Mouse (Mus musculus) cortical plate, adult 2 months (tissue): ENCODE results near the gene Fem1a. TPM values are rescaled to one million over a fixed set of nuclear protein-coding genes. Genes with fewer than 3 reads are reported as not detected.
"Not testable (repeated sequence)": the region's sequence is repeated elsewhere in the genome, so short reads cannot be mapped to it uniquely, and the experiment has no call there.

Experiments
- H3K27ac ChIP-seq: fragments of 200-500 bp; 2 replicates; pipeline ENCODE4 v1.5.1; 2012; ENCODE audit warnings: low read length, control low read depth, inconsistent platforms; ENCODE audit not compliant: insufficient read depth
- H3K4me1 ChIP-seq: fragments of 200-500 bp; 2 replicates; pipeline ENCODE4 v1.6.1; 2011; ENCODE audit warnings: low read length; ENCODE audit not compliant: control insufficient read depth, insufficient read depth
- H3K4me3 ChIP-seq: fragments of 200-500 bp; 2 replicates; pipeline ENCODE4 v1.5.1; 2011; ENCODE audit warnings: mild to moderate bottlenecking, low read length, control low read depth; ENCODE audit not compliant: insufficient read depth
- CTCF ChIP-seq: fragments of 200-500 bp; IDR thresholded peaks from 2 replicates; pipeline ENCODE4 v1.5.1; 2011; ENCODE audit warnings: mild to moderate bottlenecking, control low read depth, low read length; ENCODE audit not compliant: insufficient read depth; ENCODE audit errors: extremely low read depth
- POLR2A ChIP-seq: fragments of 200-500 bp; IDR thresholded peaks from 2 replicates; pipeline ENCODE4 v1.6.1; 2011; ENCODE audit warnings: mild to moderate bottlenecking, low read length, control low read depth; ENCODE audit not compliant: insufficient read depth; ENCODE audit errors: extremely low read depth
- polyA plus RNA-seq: library from polyadenylated mRNA; depleted of rRNA; stranded (reverse); fragments of >200 nt; gene quantifications from 2 replicates; pipeline ENCODE4 v1.2.3, GENCODE M21; 2012

Gene Fem1a
- polyA plus RNA-seq, 1 experiment, result 24.1 TPM

DNA sequence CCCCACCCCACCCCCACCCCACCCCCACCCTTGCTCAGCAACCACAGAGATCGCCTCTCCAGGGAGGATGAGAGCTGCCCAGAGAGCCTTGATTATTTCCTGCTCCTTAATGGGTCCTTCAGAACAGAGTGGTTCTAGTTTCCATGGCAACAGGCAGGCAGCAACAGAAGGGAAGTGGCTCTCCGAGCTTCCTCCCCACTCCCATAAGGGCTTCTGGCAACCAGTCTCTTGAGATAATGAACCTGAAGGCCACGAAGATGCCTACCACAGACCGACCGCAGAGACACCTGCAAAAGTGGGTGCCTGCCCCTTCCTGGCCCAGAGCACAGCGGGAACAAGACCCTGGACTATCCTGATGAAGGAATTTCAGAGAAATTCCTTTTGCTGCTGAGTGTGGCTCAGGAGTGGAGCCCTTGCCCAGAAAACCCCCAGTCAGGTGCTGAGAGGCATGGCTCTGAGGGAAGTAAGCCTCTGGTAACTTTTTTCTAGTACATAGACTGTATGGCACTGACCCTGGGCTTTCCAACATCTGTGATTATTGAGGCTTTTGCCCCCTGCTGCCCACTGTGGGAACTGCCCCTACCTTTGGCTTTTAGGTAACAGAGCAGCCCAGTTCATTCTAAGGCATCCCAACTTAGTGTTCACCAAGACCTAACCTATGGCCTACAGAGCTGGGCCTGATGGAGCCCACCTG lies 5.3 kb upstream of the Fem1a start:
- H3K4me1 ChIP-seq, result no peaks in the 10 kb centered on the region
- no peak for TF ChIP-seq POLR2A
- peak; percentile 56 for TF ChIP-seq CTCF
- no peak overlapping the region for H3K27ac ChIP-seq
- H3K4me3 ChIP-seq, result no peak overlapping the region

DNA sequence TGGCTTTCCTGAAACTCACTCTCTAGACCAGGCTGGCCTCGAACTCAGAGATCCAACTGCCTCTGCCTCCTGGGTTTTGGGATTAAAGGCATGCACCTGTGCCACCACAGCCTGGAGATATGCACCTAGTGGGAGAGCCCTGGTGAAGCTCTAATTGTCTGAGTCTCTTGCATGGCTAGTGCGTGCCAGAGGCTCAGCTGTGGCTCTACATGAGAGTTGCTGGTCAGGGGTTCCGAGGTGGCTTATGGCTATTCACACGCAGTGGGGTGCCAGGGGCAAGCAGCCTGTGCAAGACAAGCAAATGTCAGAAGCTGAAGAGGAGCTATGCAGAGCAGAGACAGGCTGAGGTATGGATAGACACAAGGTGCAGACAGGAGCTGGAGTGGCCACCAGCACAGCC lies 1.9 kb upstream of the Fem1a start:
- Histone ChIP-seq H3K27ac (no peak overlapping the region), H3K4me3 (no peak overlapping the region), H3K4me1 (peaks cover 6% of the 10 kb centered on the region)
- TF ChIP-seq CTCF (no peak), POLR2A (no peak)

DNA sequence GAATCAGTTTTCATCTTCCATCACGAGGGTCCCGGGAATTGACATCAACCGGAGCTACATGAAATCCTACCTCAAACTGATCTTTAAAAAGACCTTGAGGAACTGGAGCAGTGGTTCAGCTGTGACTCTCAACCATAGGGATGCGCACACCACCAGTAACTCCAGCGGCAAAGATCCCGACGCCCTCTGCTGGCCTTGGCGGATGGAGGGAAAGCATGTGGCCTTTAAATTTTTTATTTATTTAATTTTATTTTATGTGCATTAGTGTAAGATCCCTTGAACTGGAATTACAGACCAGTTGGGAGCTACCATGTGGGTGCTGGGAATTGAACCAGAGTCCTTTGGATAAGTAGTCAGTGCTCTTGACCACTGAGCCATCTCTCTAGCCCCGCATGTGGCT lies 1.2 kb upstream of the Fem1a start:
- peak overlapping the region; percentile 24; the same call in 1 of the 2 replicates for H3K27ac ChIP-seq
- peaks cover 13% of the 10 kb centered on the region for H3K4me1 ChIP-seq
- TF ChIP-seq CTCF (peak; percentile 37; the same call in 1 of the 2 replicates), POLR2A (no peak)
- no peak overlapping the region; the same call in 1 of the 2 replicates for H3K4me3 ChIP-seq

DNA sequence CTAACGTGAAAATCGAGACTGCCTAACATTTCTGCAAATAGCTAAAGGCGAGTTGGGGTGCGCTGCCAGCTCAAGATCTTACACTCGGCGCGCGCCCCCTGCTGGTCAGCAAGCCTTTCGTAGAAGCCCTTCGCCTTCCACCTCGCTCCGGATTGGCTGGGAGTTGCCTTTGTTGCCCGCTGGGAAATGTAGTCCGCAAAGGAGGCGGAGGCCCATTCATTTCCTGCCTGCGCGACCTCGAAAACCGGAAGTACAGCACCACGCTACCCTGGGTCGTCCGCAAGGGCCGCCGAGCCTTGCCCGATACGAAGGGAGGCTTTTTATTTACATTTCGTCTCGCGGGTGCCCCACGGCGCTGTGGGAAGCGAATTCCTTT lies 759 bp upstream of the Fem1a start:
- peaks cover 13% of the 10 kb centered on the region for H3K4me1 ChIP-seq
- peak overlapping the region; percentile 38 for H3K27ac ChIP-seq
- TF ChIP-seq CTCF, result peak; percentile 87
- TF ChIP-seq POLR2A, result peak; percentile 78
- H3K4me3 ChIP-seq, result peak overlapping the region; percentile 44

DNA sequence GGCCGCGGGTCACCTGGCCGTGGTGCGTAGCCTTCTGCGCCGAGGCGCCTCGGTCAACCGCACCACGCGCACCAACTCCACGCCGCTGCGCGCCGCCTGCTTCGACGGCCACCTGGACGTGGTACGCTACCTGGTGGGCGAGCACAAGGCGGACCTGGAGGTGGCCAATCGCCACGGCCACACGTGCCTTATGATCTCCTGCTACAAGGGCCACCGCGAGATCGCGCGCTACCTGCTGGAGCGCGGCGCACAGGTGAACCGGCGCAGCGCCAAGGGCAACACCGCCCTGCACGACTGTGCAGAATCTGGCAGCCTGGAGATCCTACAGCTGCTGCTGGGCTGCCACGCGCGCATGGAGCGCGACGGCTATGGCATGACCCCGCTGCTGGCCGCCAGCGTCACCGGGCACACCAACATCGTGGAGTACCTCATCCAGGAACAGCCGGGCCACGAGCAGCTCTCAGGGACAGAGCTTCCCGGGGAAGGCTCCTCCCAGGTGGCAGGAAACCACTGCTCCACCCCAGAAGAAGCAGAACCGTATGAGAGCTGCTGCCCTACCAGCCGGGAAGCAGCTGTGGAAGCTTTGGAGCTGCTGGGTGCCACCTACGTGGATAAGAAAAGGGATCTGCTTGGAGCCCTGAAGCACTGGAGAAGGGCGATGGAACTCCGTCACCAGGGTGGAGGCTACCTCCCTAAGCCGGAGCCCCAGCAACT lies 728 bp downstream of the Fem1a start:
- Histone ChIP-seq H3K4me1 (peaks cover 15% of the 10 kb centered on the region), H3K27ac (no peak overlapping the region; the same call in 1 of the 2 replicates)
- TF ChIP-seq CTCF, result no peak
- TF ChIP-seq POLR2A, result no peak

DNA sequence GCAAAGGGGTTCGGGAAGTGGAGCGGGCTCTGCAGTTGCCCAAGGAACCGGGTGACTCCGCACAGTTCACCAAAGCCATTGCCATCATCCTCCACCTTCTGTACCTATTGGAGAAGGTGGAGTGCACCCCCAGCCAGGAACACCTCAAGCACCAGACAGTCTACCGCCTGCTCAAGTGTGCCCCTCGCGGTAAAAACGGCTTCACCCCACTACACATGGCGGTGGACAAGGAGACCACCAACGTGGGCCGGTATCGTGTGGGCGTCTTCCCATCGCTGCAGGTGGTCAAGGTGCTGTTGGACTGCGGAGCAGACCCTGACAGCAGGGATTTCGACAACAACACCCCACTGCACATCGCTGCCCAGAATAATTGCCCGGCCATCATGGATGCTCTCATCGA lies 1.7 kb downstream of the Fem1a start:
- H3K4me1 ChIP-seq, result peaks cover 15% of the 10 kb centered on the region
- H3K27ac ChIP-seq, result not testable (repeated sequence)
- H3K4me3 ChIP-seq, result peak overlapping the region; percentile 15; the same call in 1 of the 2 replicates

More for the DNA sequence above, 728 bp downstream of the Fem1a start:
- H3K4me3 ChIP-seq, result peak overlapping the region; percentile 44

DNA sequence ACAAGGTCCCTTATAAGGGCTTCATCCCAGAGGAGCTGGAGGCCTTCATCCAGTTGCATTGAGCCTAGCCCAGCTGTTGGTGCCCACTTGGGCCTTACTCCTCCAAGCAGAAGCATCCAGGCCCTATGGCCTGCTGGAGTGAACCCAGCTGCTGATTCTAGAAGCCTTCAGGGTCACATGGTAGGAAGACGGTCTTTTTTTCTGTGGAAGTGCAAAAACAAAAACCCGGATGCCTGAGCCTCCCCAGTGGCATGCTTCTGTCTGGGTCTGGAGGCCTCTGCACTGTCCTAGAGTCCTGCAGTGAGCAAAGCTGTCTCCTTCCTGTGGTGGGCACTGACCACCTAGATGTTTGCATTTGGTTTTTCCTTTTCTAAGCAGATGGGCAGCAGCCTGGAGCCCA lies 2.2 kb downstream of the Fem1a start:
- not testable (repeated sequence) for H3K27ac ChIP-seq
- H3K4me1 ChIP-seq, result peaks cover 15% of the 10 kb centered on the region
- H3K4me3 ChIP-seq, result peak overlapping the region; percentile 15; the same call in 1 of the 2 replicates

DNA sequence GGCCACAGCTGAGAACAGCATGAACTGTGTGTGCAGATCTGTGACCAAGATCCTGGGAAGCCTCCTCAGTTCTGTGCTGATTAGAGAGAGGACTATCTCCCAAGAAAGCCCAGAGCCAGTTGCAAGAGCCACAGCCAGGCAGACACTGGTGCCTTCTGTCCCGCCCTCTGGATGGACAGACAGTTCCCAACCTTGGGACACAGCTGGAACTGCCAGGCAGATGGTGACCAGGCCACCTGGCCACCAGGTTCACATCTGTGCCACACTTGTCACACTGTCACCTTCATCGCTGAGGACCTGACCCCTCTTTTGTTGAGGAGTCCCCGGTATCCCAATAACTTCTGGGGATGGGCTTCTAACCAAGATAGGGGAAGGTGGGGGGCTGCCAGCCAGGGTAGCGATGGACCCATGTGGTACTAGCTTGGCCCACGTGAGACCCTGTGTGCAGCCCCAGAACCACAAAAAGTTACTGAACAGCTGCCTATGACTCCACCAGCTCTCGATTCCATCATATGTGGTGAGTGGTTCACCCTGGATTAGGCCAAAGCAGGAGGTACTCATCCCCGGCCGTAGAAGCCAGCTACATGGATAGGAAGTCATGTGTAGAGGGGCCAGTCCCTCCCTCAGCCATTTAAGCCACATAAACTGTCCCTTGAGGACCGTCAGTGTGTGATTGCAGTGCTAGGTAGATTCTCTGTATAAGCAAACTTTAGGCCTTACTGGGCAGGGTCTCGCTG lies 2.9 kb downstream of the Fem1a start:
- Histone ChIP-seq H3K4me3 (peak overlapping the region; percentile 7; the same call in 1 of the 2 replicates), H3K4me1 (peaks cover 15% of the 10 kb centered on the region), H3K27ac (no peak overlapping the region)
- TF ChIP-seq POLR2A (no peak), CTCF (no peak)

DNA sequence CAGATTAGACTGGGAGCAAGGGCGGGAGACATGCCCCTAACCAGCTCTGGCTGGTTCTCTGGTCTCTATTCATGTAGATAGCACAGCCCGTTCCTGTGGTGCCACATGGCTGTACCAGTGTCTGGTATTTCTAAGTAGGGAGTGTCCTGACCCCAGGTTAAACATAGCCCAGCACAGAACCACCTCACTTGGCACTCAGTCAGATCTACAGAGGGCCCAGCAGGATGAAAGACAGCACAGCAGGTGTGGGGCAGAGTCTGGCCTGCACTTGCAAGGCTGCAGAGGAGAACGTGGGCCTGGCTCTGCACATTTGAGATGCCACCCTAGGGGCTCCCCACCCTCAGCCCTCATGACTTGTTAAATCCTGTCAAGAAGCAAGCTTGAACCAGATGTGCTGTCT lies 4.6 kb downstream of the Fem1a start:
- Histone ChIP-seq H3K4me1 (peaks cover 19% of the 10 kb centered on the region), H3K4me3 (no peak overlapping the region), H3K27ac (no peak overlapping the region)
- TF ChIP-seq CTCF, result no peak
- TF ChIP-seq POLR2A, result no peak

DNA sequence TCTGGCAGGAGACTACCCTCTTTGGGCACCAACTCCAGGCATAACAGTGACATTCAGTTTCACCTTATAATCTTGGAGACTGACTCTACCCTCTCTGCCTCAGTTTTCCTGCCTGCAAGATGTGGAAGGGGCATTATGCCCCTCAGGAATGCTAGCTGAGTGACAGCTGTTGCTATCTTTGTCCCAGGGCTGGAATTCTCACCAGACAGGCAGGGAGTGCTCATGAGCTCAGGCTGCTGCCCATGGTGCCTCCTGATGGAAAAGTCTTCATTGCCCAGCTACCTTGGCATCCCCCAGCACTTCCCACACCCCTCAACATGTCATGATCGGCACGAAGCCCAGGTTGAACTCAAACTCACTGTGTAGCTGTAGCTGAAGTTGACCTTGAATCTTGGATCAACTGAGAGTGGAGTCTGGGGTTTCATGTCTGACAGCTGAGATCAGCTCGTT lies 6.1 kb downstream of the Fem1a start:
- TF ChIP-seq POLR2A, result no peak
- no peak for TF ChIP-seq CTCF
- Histone ChIP-seq H3K27ac (no peak overlapping the region), H3K4me1 (peaks cover 20% of the 10 kb centered on the region), H3K4me3 (no peak overlapping the region)
